Comparison of ENCODE assay signal across 9 mouse cellular contexts in genomic region chr13:18868030-18868490, GRCm38 (mm10).
DNase-seq lines count a peak whose midpoint lies in the region; ATAC-seq and TF ChIP-seq lines count a peak whose summit lies in the region.
"Had no signal": no experiment of that assay in that cellular context is flagged by ENCODE, and none has a peak within 500 bp of the region (broad histone marks: within the 10 kb centered on the region; RNA-seq: fewer than 3 reads in every experiment).

No protein-coding gene starts in this region.

- TF ChIP-seq POLR2A in ES-Bruce4 (IDR thresholded peaks at IDR 0.05; ENCODE audit: insufficient read depth, low read length): no peak

- no peaks in the 10 kb centered on the region for H3K9me3 ChIP-seq in ES-Bruce4 (replicated peaks; ENCODE audit: control insufficient read depth, insufficient read depth, low read length, poor library complexity, severe bottlenecking)
- H3K9me3 ChIP-seq in hindbrain, postnatal 0 days (ENCODE audit: low read length): no peaks in the 10 kb centered on the region
- H3K9me3 ChIP-seq in liver, embryonic 13.5 days (replicated peaks): no peaks in the 10 kb centered on the region
- H3K9me3 ChIP-seq: heart, embryonic 15.5 days had no signal

- no peaks in the 10 kb centered on the region for H3K27me3 ChIP-seq in ES-Bruce4 (ENCODE audit: control insufficient read depth, insufficient read depth, low read length, poor library complexity, severe bottlenecking)
- H3K27me3 ChIP-seq in hindbrain, postnatal 0 days (ENCODE audit: insufficient read depth, low read length): no peaks in the 10 kb centered on the region
- H3K27me3 ChIP-seq in liver, embryonic 13.5 days: no peaks in the 10 kb centered on the region
- H3K27me3 ChIP-seq: heart, embryonic 15.5 days had no signal

- no peaks in the 10 kb centered on the region for H3K36me3 ChIP-seq in ES-Bruce4 (ENCODE audit: control insufficient read depth, insufficient read depth, low read length, poor library complexity, severe bottlenecking)
- H3K36me3 ChIP-seq in hindbrain, postnatal 0 days (ENCODE audit: insufficient read depth, low read length): peaks cover 7% of the 10 kb centered on the region; the same call in 1 of the 2 replicates
- H3K36me3 ChIP-seq in liver, embryonic 13.5 days: peaks cover 5% of the 10 kb centered on the region; the same call in 1 of the 2 replicates

- no peak for DNase-seq in gastrocnemius, adult 2 months
- no peak for DNase-seq in gastrocnemius, postnatal 4 days (ENCODE audit: low spot score in 2 of 2)
- peak; percentile 36 for DNase-seq in embryo, embryonic 10.5 days (ENCODE audit: low spot score)
- DNase-seq in hindbrain, postnatal 0 days (ENCODE audit: low spot score): peak; percentile 77
- no peak for DNase-seq in liver, embryonic 13.5 days
- peak; percentile 46 to 54 for DNase-seq in right cerebral cortex, adult 2 months (ENCODE audit: low spot score in 2 of 2)

- TF ChIP-seq EP300 in ES-Bruce4 (IDR thresholded peaks at IDR 0.05; ENCODE audit: insufficient read depth, low read depth, low read length): no peak

- H3K4me2 ChIP-seq in hindbrain, postnatal 0 days (ENCODE audit: low read depth, low read length): no peak overlapping the region
- H3K4me2 ChIP-seq in liver, embryonic 13.5 days: no peak overlapping the region
- H3K4me2 ChIP-seq: heart, embryonic 15.5 days had no signal

- intact Hi-C loops in gastrocnemius, adult 2 months (cut with DNase I): loop anchor here (5.0 kb wide), 1 partner anchor 239 kb away; no protein-coding TSS in a partner anchor

- H3K4me3 ChIP-seq in gastrocnemius, adult 2 months: no peak overlapping the region
- H3K4me3 ChIP-seq in ES-Bruce4 (ENCODE audit: low read depth, low read length): no peak overlapping the region
- H3K4me3 ChIP-seq in hindbrain, postnatal 0 days (ENCODE audit: low read length): no peak overlapping the region
- no peak overlapping the region for H3K4me3 ChIP-seq in liver, embryonic 13.5 days (replicated peaks)
- H3K4me3 ChIP-seq: heart, embryonic 15.5 days had no signal

- H3K4me1 ChIP-seq in ES-Bruce4 (ENCODE audit: control insufficient read depth, insufficient read depth, low read length): no peaks in the 10 kb centered on the region
- no peaks in the 10 kb centered on the region for H3K4me1 ChIP-seq in hindbrain, postnatal 0 days (ENCODE audit: insufficient read depth, low read length)
- H3K4me1 ChIP-seq in liver, embryonic 13.5 days (replicated peaks): no peaks in the 10 kb centered on the region
- H3K4me1 ChIP-seq: heart, embryonic 15.5 days had no signal

- H3K27ac ChIP-seq in gastrocnemius, adult 2 months: no peak overlapping the region
- H3K27ac ChIP-seq in ES-Bruce4 (ENCODE audit: insufficient read depth, low read length): no peak overlapping the region
- peak overlapping the region; percentile 17 for H3K27ac ChIP-seq in hindbrain, postnatal 0 days
- H3K27ac ChIP-seq in liver, embryonic 13.5 days: no peak overlapping the region
- H3K27ac ChIP-seq: heart, embryonic 15.5 days had no signal

- H3K9ac ChIP-seq in ES-Bruce4 (ENCODE audit: low read depth, poor library complexity, severe bottlenecking): no peak overlapping the region
- H3K9ac ChIP-seq in hindbrain, postnatal 0 days (replicated peaks; ENCODE audit: low read length): no peak overlapping the region
- H3K9ac ChIP-seq in liver, embryonic 13.5 days: no peak overlapping the region
- H3K9ac ChIP-seq: heart, embryonic 15.5 days had no signal

- WGBS in hindbrain, postnatal 0 days: 20% methylated on average over 5 of the region's 5 CpGs
- WGBS in liver, embryonic 13.5 days (ENCODE audit: insufficient replicate concordance): 63% methylated on average over 5 of the region's 5 CpGs

- peak; percentile 93 for ATAC-seq in hindbrain, postnatal 0 days
- peak; percentile 39; the same call in 1 of the 2 replicates for ATAC-seq in liver, embryonic 13.5 days (ENCODE audit: low read depth)
- no peak for ATAC-seq in megakaryocyte-erythroid progenitor cell, adult 5-6 weeks (replicated peaks; ENCODE audit: low FRiP score, low TSS enrichment, poor library complexity, severe bottlenecking)

- peak; percentile 59 for TF ChIP-seq CTCF in gastrocnemius, adult 2 months (IDR thresholded peaks at IDR 0.05)
- TF ChIP-seq CTCF in ES-Bruce4 (IDR thresholded peaks at IDR 0.05; ENCODE audit: low read depth, low read length): peak; percentile 43
- TF ChIP-seq CTCF in hindbrain, postnatal 0 days (IDR thresholded peaks at IDR 0.05; ENCODE audit: low read depth): peak; percentile 84

Comparison
In these comparisons a context has a peak if more than half of its experiments do, and no peak if none do; other contexts are left out.
1. DNase-seq: peak in embryo, embryonic 10.5 days (single experiment), hindbrain, postnatal 0 days (single experiment) and right cerebral cortex, adult 2 months (2 of 2); none in gastrocnemius, adult 2 months (single experiment), gastrocnemius, postnatal 4 days (0 of 2) and liver, embryonic 13.5 days (single experiment).
2. Peak in every context shown above with its lines, with median percentiles within 50 percentile points of each other: CTCF ChIP-seq.